Mouse (Mus musculus) cerebellum, adult 11 months (tissue): ENCODE results near the gene Zfp85.
"Not testable (repeated sequence)": the region's sequence is repeated elsewhere in the genome, so short reads cannot be mapped to it uniquely, and the experiment has no call there.

Source experiments
- DNase-seq: peaks from one replicate; pipeline ENCODE4 v3.0.0; 2022

Zfp85 gene

GRCm38 (mm10) chr13:67754333-67755306 is at the start of gene Zfp85:
Zfp85 (minus strand) TSS chr13:67755228.
- DNase-seq: peak; percentile 51

GRCm38 (mm10) chr13:67799151-67799550 is 44.1 kb upstream of the Zfp85 start:
- not testable (repeated sequence) for DNase-seq

GRCm38 (mm10) chr13:67798618-67799017 is 43.6 kb upstream of the Zfp85 start:
- no peak for DNase-seq

GRCm38 (mm10) chr13:67791921-67792455 is 37.0 kb upstream of the Zfp85 start:
- DNase-seq: no peak

- DNase-seq: peak; percentile 50
Observed at GRCm38 (mm10) chr13:67779265-67780221, 24.5 kb upstream of the Zfp85 start, which contains the start of gene Zfp493. Zfp493 (plus strand) TSS chr13:67779693.

- DNase-seq: no peak
Observed at GRCm38 (mm10) chr13:67763031-67763768, 8.2 kb upstream of the Zfp85 start.

- DNase-seq: no peak
Observed at GRCm38 (mm10) chr13:67759966-67760365, 4.9 kb upstream of the Zfp85 start.

- DNase-seq: no peak
Observed at GRCm38 (mm10) chr13:67755761-67756160, 733 bp upstream of the Zfp85 start.

- no peak for DNase-seq
Observed at GRCm38 (mm10) chr13:67743896-67744295, 11.1 kb downstream of the Zfp85 start.

GRCm38 (mm10) chr13:67742941-67743340 is 12.1 kb downstream of the Zfp85 start:
- no peak for DNase-seq

GRCm38 (mm10) chr13:67734391-67734790 is 20.6 kb downstream of the Zfp85 start:
- not testable (repeated sequence) for DNase-seq

GRCm38 (mm10) chr13:67729441-67729840 is 25.6 kb downstream of the Zfp85 start:
- not testable (repeated sequence) for DNase-seq

- peak; percentile 47 for DNase-seq
Observed at GRCm38 (mm10) chr13:67728641-67729318, 26.2 kb downstream of the Zfp85 start, which contains the start of gene Zfp65. Zfp65 (minus strand) TSS chr13:67729173.

GRCm38 (mm10) chr13:67728106-67728505 is 26.9 kb downstream of the Zfp85 start:
- DNase-seq: no peak

GRCm38 (mm10) chr13:67725331-67725730 is 29.7 kb downstream of the Zfp85 start:
- not testable (repeated sequence) for DNase-seq

- peak; percentile 78 for DNase-seq
Observed at GRCm38 (mm10) chr13:67723848-67724479, 31.1 kb downstream of the Zfp85 start.
